Mouse (Mus musculus): ENCODE results near the gene Prrt1.

The Prrt1 gene

GRCm38 (mm10) chr17:34629221-34629751 lies at the start of gene Prrt1:
Prrt1 (plus strand) TSS chr17:34629533.
- DNase-seq (ENCODE audit: low spot score in 2 of 2), result no peak

- DNase-seq (ENCODE audit: low spot score in 2 of 2), result no peak
Measured at GRCm38 (mm10) chr17:34582528-34582927, 46.8 kb upstream of the Prrt1 start.

GRCm38 (mm10) chr17:34583397-34583796 lies 45.9 kb upstream of the Prrt1 start:
- no peak for DNase-seq (ENCODE audit: low spot score in 2 of 2)

- DNase-seq (ENCODE audit: low spot score in 2 of 2), result no peak
Measured at GRCm38 (mm10) chr17:34583819-34584218, 45.5 kb upstream of the Prrt1 start.

GRCm38 (mm10) chr17:34585121-34585520 lies 44.2 kb upstream of the Prrt1 start:
- no peak for DNase-seq (ENCODE audit: low spot score in 2 of 2)

- no peak for DNase-seq (ENCODE audit: low spot score in 2 of 2)
Measured at GRCm38 (mm10) chr17:34585877-34586771, 43.2 kb upstream of the Prrt1 start.

- peak; percentile 72 to 87 for DNase-seq (ENCODE audit: low spot score in 2 of 2)
Measured at GRCm38 (mm10) chr17:34586796-34587422, 42.4 kb upstream of the Prrt1 start.

GRCm38 (mm10) chr17:34587423-34587811 lies 41.9 kb upstream of the Prrt1 start:
- DNase-seq (ENCODE audit: low spot score in 2 of 2), result peak; percentile 95 to 96

- no peak for DNase-seq (ENCODE audit: low spot score in 2 of 2)
Measured at GRCm38 (mm10) chr17:34587814-34588213, 41.5 kb upstream of the Prrt1 start.

- DNase-seq (ENCODE audit: low spot score in 2 of 2), result no peak
Measured at GRCm38 (mm10) chr17:34588767-34589166, 40.6 kb upstream of the Prrt1 start.

GRCm38 (mm10) chr17:34589206-34589605 lies 40.1 kb upstream of the Prrt1 start:
- DNase-seq (ENCODE audit: low spot score in 2 of 2), result no peak

GRCm38 (mm10) chr17:34589681-34590101 lies 39.6 kb upstream of the Prrt1 start, which contains the start of gene Gpsm3:
Gpsm3 (plus strand) TSS chr17:34589806.
- DNase-seq (ENCODE audit: low spot score in 2 of 2), result no peak

GRCm38 (mm10) chr17:34590154-34590987 lies 39.0 kb upstream of the Prrt1 start:
- no peak for DNase-seq (ENCODE audit: low spot score in 2 of 2)

- DNase-seq (ENCODE audit: low spot score in 2 of 2), result no peak
Measured at GRCm38 (mm10) chr17:34591029-34591993, 38.0 kb upstream of the Prrt1 start, which contains the start of gene Pbx2. Pbx2 (plus strand) TSS chr17:34591266.

GRCm38 (mm10) chr17:34591994-34592375 lies 37.3 kb upstream of the Prrt1 start:
- DNase-seq (ENCODE audit: low spot score in 2 of 2), result peak in 1 of 2 experiments; percentile 47

- DNase-seq (ENCODE audit: low spot score in 2 of 2), result no peak
Measured at GRCm38 (mm10) chr17:34592581-34593549, 36.5 kb upstream of the Prrt1 start.

GRCm38 (mm10) chr17:34593752-34594525 lies 35.4 kb upstream of the Prrt1 start:
- no peak for DNase-seq (ENCODE audit: low spot score in 2 of 2)

GRCm38 (mm10) chr17:34596098-34596497 lies 33.2 kb upstream of the Prrt1 start:
- DNase-seq (ENCODE audit: low spot score in 2 of 2), result no peak
